Mouse (Mus musculus): ENCODE data around the gene Zcchc7. TPM values are rescaled to one million over a fixed set of nuclear protein-coding genes. Genes with fewer than 3 reads are reported as not detected.

Zcchc7 gene
- polyA plus RNA-seq (2014; fragmentation: Illumina TruSeq; extraction: RNeasy Lipid Tissue Mini Kit (QIAGEN cat#74804); ENCODE audit: low replicate concordance) = 109 TPM

GRCm38 (mm10) chr4:44755553-44756133, at the start of gene Zcchc7:
TSS of gene Zcchc7 (plus strand) at chr4:44755877.

GRCm38 (mm10) chr4:44709740-44710700, 45.7 kb upstream of the Zcchc7 start, which contains the start of gene Pax5:
TSS of gene Pax5 (minus strand) at chr4:44710487.

GRCm38 (mm10) chr4:44981280-44981973, 225.8 kb downstream of the Zcchc7 start, which contains the start of gene Grhpr:
TSS of gene Grhpr (plus strand) at chr4:44981395.

Other genes with a start within 250 kb of the Zcchc7 start
- 1.5 TPM for gene Pax5, start 45.4 kb upstream of the Zcchc7 start, polyA plus RNA-seq (2014; fragmentation: Illumina TruSeq; extraction: RNeasy Lipid Tissue Mini Kit (QIAGEN cat#74804); ENCODE audit: low replicate concordance)
- not detected for gene Grhpr, start 225.5 kb downstream of the Zcchc7 start, polyA plus RNA-seq (2014; fragmentation: Illumina TruSeq; extraction: RNeasy Lipid Tissue Mini Kit (QIAGEN cat#74804); ENCODE audit: low replicate concordance)